Mouse (Mus musculus): ENCODE measurements around the gene Col4a1. TPM values are rescaled to one million over a fixed set of nuclear protein-coding genes. Genes with fewer than 3 reads are reported as not detected.

Col4a1 gene
- polyA plus RNA-seq, 1 experiment from 2014 or later = 93.3 TPM

GRCm38 (mm10) chr8:11344459-11344858, 31.8 kb upstream of the Col4a1 start:
- no peak overlapping the region for H3K9ac ChIP-seq
- no peaks in the 10 kb centered on the region for H3K27me3 ChIP-seq
- WGBS = 86% methylated on average over 9 of the region's 9 CpGs
- no peak overlapping the region for H3K4me2 ChIP-seq
- H3K4me3 ChIP-seq = no peak overlapping the region
- ATAC-seq (ENCODE audit: low FRiP score) = no peak
- no peaks in the 10 kb centered on the region for H3K36me3 ChIP-seq
- H3K4me1 ChIP-seq (replicated peaks) = no peaks in the 10 kb centered on the region; the same call in 1 of the 2 replicates
- no peaks in the 10 kb centered on the region for H3K9me3 ChIP-seq
- no peak overlapping the region for H3K27ac ChIP-seq

GRCm38 (mm10) chr8:11341111-11341566, 28.5 kb upstream of the Col4a1 start:
- WGBS = 87% methylated on average over 3 of the region's 3 CpGs
- Histone ChIP-seq H3K27me3 (no peaks in the 10 kb centered on the region), H3K36me3 (no peaks in the 10 kb centered on the region), H3K4me2 (no peak overlapping the region), H3K4me3 (no peak overlapping the region), H3K27ac (no peak overlapping the region), H3K4me1 (replicated peaks) (peaks cover 13% of the 10 kb centered on the region), H3K9ac (no peak overlapping the region), H3K9me3 (no peaks in the 10 kb centered on the region)
- no peak for ATAC-seq (ENCODE audit: low FRiP score)

- H3K27ac ChIP-seq = no peak overlapping the region
- no peak for ATAC-seq (ENCODE audit: low FRiP score)
- WGBS = 82% methylated on average over 12 of the region's 12 CpGs
- no peak overlapping the region for H3K9ac ChIP-seq
- no peaks in the 10 kb centered on the region for H3K9me3 ChIP-seq
- peaks cover 13% of the 10 kb centered on the region for H3K4me1 ChIP-seq (replicated peaks)
- no peaks in the 10 kb centered on the region for H3K27me3 ChIP-seq
- no peak overlapping the region for H3K4me2 ChIP-seq
- no peak overlapping the region for H3K4me3 ChIP-seq
- no peaks in the 10 kb centered on the region for H3K36me3 ChIP-seq
Measured at GRCm38 (mm10) chr8:11340310-11341110, 27.9 kb upstream of the Col4a1 start.

GRCm38 (mm10) chr8:11338507-11338906, 25.9 kb upstream of the Col4a1 start:
- no peak overlapping the region for H3K27ac ChIP-seq
- no peak for ATAC-seq (ENCODE audit: low FRiP score)
- H3K9ac ChIP-seq = no peak overlapping the region

GRCm38 (mm10) chr8:11337642-11338041, 25.0 kb upstream of the Col4a1 start:
- H3K4me2 ChIP-seq = no peak overlapping the region
- H3K9me3 ChIP-seq = no peaks in the 10 kb centered on the region
- no peak for ATAC-seq (ENCODE audit: low FRiP score)
- H3K27me3 ChIP-seq = no peaks in the 10 kb centered on the region
- no peaks in the 10 kb centered on the region for H3K36me3 ChIP-seq
- no peak overlapping the region for H3K4me3 ChIP-seq
- H3K27ac ChIP-seq = no peak overlapping the region
- H3K9ac ChIP-seq = no peak overlapping the region
- 88% methylated on average over 10 of the region's 10 CpGs for WGBS
- H3K4me1 ChIP-seq (replicated peaks) = peaks cover 13% of the 10 kb centered on the region

More at GRCm38 (mm10) chr8:11338507-11338906, 25.9 kb upstream of the Col4a1 start:
- 86% methylated on average over 9 of the region's 9 CpGs for WGBS
- Histone ChIP-seq H3K9me3 (no peaks in the 10 kb centered on the region), H3K36me3 (no peaks in the 10 kb centered on the region), H3K4me2 (no peak overlapping the region), H3K4me1 (replicated peaks) (peaks cover 13% of the 10 kb centered on the region), H3K4me3 (no peak overlapping the region), H3K27me3 (no peaks in the 10 kb centered on the region)

- Histone ChIP-seq H3K27me3 (no peaks in the 10 kb centered on the region), H3K27ac (no peak overlapping the region), H3K36me3 (no peaks in the 10 kb centered on the region), H3K4me1 (replicated peaks) (peaks cover 13% of the 10 kb centered on the region), H3K4me2 (no peak overlapping the region), H3K4me3 (no peak overlapping the region), H3K9ac (no peak overlapping the region), H3K9me3 (no peaks in the 10 kb centered on the region)
- no peak for ATAC-seq (ENCODE audit: low FRiP score)
- 82% methylated on average over 5 of the region's 5 CpGs for WGBS
Measured at GRCm38 (mm10) chr8:11336346-11336745, 23.7 kb upstream of the Col4a1 start.

- Histone ChIP-seq H3K4me1 (replicated peaks) (peaks cover 13% of the 10 kb centered on the region), H3K4me2 (no peak overlapping the region), H3K4me3 (no peak overlapping the region), H3K36me3 (no peaks in the 10 kb centered on the region), H3K9me3 (no peaks in the 10 kb centered on the region), H3K27me3 (no peaks in the 10 kb centered on the region), H3K9ac (no peak overlapping the region), H3K27ac (no peak overlapping the region)
- 89% methylated on average over 4 of the region's 4 CpGs for WGBS
- no peak for ATAC-seq (ENCODE audit: low FRiP score)
Measured at GRCm38 (mm10) chr8:11335238-11335637, 22.6 kb upstream of the Col4a1 start.

GRCm38 (mm10) chr8:11334493-11334892, 21.9 kb upstream of the Col4a1 start:
- Histone ChIP-seq H3K9ac (no peak overlapping the region), H3K27me3 (no peaks in the 10 kb centered on the region), H3K4me1 (replicated peaks) (peaks cover 13% of the 10 kb centered on the region), H3K9me3 (no peaks in the 10 kb centered on the region), H3K4me3 (no peak overlapping the region), H3K4me2 (no peak overlapping the region), H3K27ac (no peak overlapping the region), H3K36me3 (no peaks in the 10 kb centered on the region)
- WGBS = 91% methylated on average over 3 of the region's 3 CpGs
- ATAC-seq (ENCODE audit: low FRiP score) = no peak

GRCm38 (mm10) chr8:11333746-11334145, 21.1 kb upstream of the Col4a1 start:
- Histone ChIP-seq H3K27ac (no peak overlapping the region), H3K4me1 (replicated peaks) (peaks cover 13% of the 10 kb centered on the region), H3K36me3 (no peaks in the 10 kb centered on the region), H3K9ac (no peak overlapping the region), H3K4me3 (no peak overlapping the region), H3K9me3 (no peaks in the 10 kb centered on the region), H3K4me2 (no peak overlapping the region), H3K27me3 (no peaks in the 10 kb centered on the region)
- no peak for ATAC-seq (ENCODE audit: low FRiP score)
- WGBS = 80% methylated on average over 6 of the region's 6 CpGs

- Histone ChIP-seq H3K27me3 (no peaks in the 10 kb centered on the region), H3K36me3 (no peaks in the 10 kb centered on the region), H3K4me2 (no peak overlapping the region), H3K9me3 (no peaks in the 10 kb centered on the region), H3K27ac (no peak overlapping the region), H3K4me3 (no peak overlapping the region), H3K4me1 (replicated peaks) (peaks cover 7% of the 10 kb centered on the region), H3K9ac (no peak overlapping the region)
- no peak for ATAC-seq (ENCODE audit: low FRiP score)
- WGBS = 74% methylated on average over 4 of the region's 4 CpGs
Measured at GRCm38 (mm10) chr8:11331561-11331960, 18.9 kb upstream of the Col4a1 start.

GRCm38 (mm10) chr8:11327722-11328417, 15.2 kb upstream of the Col4a1 start:
- H3K4me3 ChIP-seq = no peak overlapping the region
- no peak overlapping the region for H3K27ac ChIP-seq
- no peak overlapping the region for H3K4me2 ChIP-seq
- H3K36me3 ChIP-seq = no peaks in the 10 kb centered on the region
- no peaks in the 10 kb centered on the region for H3K27me3 ChIP-seq
- H3K4me1 ChIP-seq (replicated peaks) = 0 out of 2 replicates have a peak, but pooled peaks cover 3% of the 10 kb centered on the region
- no peak for ATAC-seq (ENCODE audit: low FRiP score)
- WGBS = 63% methylated on average over 5 of the region's 5 CpGs
- no peak overlapping the region for H3K9ac ChIP-seq
- H3K9me3 ChIP-seq = no peaks in the 10 kb centered on the region

GRCm38 (mm10) chr8:11327298-11327697, 14.7 kb upstream of the Col4a1 start:
- H3K27me3 ChIP-seq = no peaks in the 10 kb centered on the region
- H3K4me1 ChIP-seq (replicated peaks) = 0 out of 2 replicates have a peak, but pooled peaks cover 3% of the 10 kb centered on the region
- no peaks in the 10 kb centered on the region for H3K36me3 ChIP-seq
- no peak overlapping the region for H3K9ac ChIP-seq
- no peak for ATAC-seq (ENCODE audit: low FRiP score)
- no peaks in the 10 kb centered on the region for H3K9me3 ChIP-seq
- no peak overlapping the region for H3K4me2 ChIP-seq
- no peak overlapping the region for H3K27ac ChIP-seq
- 68% methylated on average over 4 of the region's 4 CpGs for WGBS
- H3K4me3 ChIP-seq = no peak overlapping the region
